Mouse (Mus musculus) stomach, embryonic 15.5 days (tissue): ENCODE measurements around the gene Disc1. TPM values are rescaled to one million over a fixed set of nuclear protein-coding genes. Genes with fewer than 3 reads are reported as not detected.

Source experiments
- ATAC-seq: fragments of 200-750 bp; cut with Nextera tagmentation; 2 replicates; pipeline ENCODE4 v1.8.0; 2017; ENCODE audit warnings: low read depth, moderate number of reproducible peaks, moderate TSS enrichment; ENCODE audit not compliant: insufficient read depth, low FRiP score
- H3K27ac ChIP-seq: fragments of 300-500 bp; sonication (generic); 2 replicates; pipeline ENCODE4 v1.5.1; 2015; ENCODE audit warnings: mild to moderate bottlenecking, inconsistent platforms
- H3K27me3 ChIP-seq: fragments of 300-500 bp; sonication (generic); replicated peaks from 2 replicates; pipeline ENCODE4 v1.6.1; 2015; ENCODE audit warnings: inconsistent platforms
- H3K36me3 ChIP-seq: fragments of 300-500 bp; sonication (generic); 2 replicates; pipeline ENCODE4 v1.6.1; 2015; ENCODE audit warnings: inconsistent platforms
- H3K4me1 ChIP-seq: fragments of 300-500 bp; sonication (generic); 2 replicates; pipeline ENCODE4 v1.6.1; 2015; ENCODE audit warnings: inconsistent platforms
- H3K4me2 ChIP-seq: fragments of 300-500 bp; sonication (generic); 2 replicates; pipeline ENCODE4 v1.6.1; 2015; ENCODE audit warnings: mild to moderate bottlenecking, inconsistent platforms
- H3K4me3 ChIP-seq: fragments of 300-500 bp; sonication (generic); replicated peaks from 2 replicates; pipeline ENCODE4 v1.5.1; 2015; ENCODE audit warnings: inconsistent platforms
- H3K9ac ChIP-seq: fragments of 300-500 bp; sonication (generic); 2 replicates; pipeline ENCODE4 v1.6.1; 2015; ENCODE audit warnings: inconsistent platforms
- H3K9me3 ChIP-seq: fragments of 300-500 bp; sonication (generic); 2 replicates; pipeline ENCODE4 v1.6.1; 2016; ENCODE audit warnings: inconsistent platforms
- WGBS: fragments of 180-500 bp; shearing (Covaris S2); methylation state at CpG from one replicate; pipeline ENCODE4 v1.1.7; 2015; 5-methylcytosine and 5-hydroxymethylcytosine counted together
- polyA plus RNA-seq: library from polyadenylated mRNA; unstranded; fragments of >200 nt; fragmentation: Nextera tagmentation; extraction: Ambion mirVana; gene quantifications from 2 replicates; pipeline ENCODE4 v1.2.1, GENCODE M21; 2015

Disc1 gene
- polyA plus RNA-seq, 1 experiment from 2014 or later: 1.7 TPM

GRCm38 (mm10) chr8:125196573-125197094 is 142.6 kb downstream of the Disc1 start:
- no peaks in the 10 kb centered on the region for H3K9me3 ChIP-seq
- no peaks in the 10 kb centered on the region; the same call in 1 of the 2 replicates for H3K36me3 ChIP-seq
- H3K4me1 ChIP-seq: no peaks in the 10 kb centered on the region
- H3K9ac ChIP-seq: no peak overlapping the region
- H3K27me3 ChIP-seq: no peaks in the 10 kb centered on the region
- ATAC-seq: no peak
- 81% methylated on average over 14 of the region's 14 CpGs for WGBS
- no peak overlapping the region for H3K27ac ChIP-seq
- no peak overlapping the region for H3K4me3 ChIP-seq
- no peak overlapping the region for H3K4me2 ChIP-seq

DNA sequence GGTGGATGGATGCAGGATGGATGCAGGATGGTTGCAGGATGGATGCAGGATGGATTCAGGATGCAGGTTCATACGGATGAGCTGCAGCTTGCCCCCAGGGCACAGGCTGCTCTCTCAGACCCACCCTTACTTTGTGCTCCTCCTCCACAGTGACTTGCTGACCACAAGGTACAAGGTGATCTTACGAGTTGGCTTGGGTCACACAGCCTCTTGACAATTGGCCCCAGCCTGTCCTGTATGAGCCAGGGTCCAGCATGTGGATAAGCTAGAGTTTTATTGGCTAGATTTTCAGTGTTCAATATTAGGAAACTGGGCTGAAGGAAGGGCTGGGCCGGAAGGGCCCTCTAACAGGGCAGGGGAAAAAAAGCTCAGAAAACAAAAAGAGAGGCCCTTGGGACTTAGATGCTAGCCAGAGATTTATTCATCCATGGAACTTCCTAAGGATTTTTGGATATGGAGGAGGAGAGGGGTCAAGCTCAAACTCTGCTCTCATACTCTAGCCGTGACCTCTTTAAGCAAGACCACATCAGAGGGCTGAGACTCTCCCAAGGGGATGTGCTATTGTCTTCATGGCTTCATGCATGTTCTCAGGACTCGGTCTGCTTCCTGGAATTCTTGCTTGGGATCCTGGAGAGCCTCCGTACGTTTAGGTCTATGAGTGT is 143.5 kb downstream of the Disc1 start:
- no peak overlapping the region for H3K4me3 ChIP-seq
- no peak overlapping the region for H3K27ac ChIP-seq
- H3K4me1 ChIP-seq: no peaks in the 10 kb centered on the region
- no peaks in the 10 kb centered on the region; the same call in 1 of the 2 replicates for H3K36me3 ChIP-seq
- H3K9me3 ChIP-seq: no peaks in the 10 kb centered on the region
- no peaks in the 10 kb centered on the region for H3K27me3 ChIP-seq
- no peak overlapping the region for H3K4me2 ChIP-seq
- no peak overlapping the region for H3K9ac ChIP-seq
- WGBS: 78% methylated on average over 7 of the region's 7 CpGs
- no peak for ATAC-seq

- Histone ChIP-seq H3K27ac (peak overlapping the region; percentile 44; the same call in 1 of the 2 replicates), H3K4me3 (no peak overlapping the region), H3K4me1 (no peaks in the 10 kb centered on the region), H3K4me2 (no peak overlapping the region), H3K27me3 (no peaks in the 10 kb centered on the region), H3K9me3 (no peaks in the 10 kb centered on the region), H3K9ac (no peak overlapping the region), H3K36me3 (no peaks in the 10 kb centered on the region; the same call in 1 of the 2 replicates)
- no peak for ATAC-seq
- WGBS: 69% methylated on average over 9 of the region's 9 CpGs
Observed at GRCm38 (mm10) chr8:125198420-125199196, 144.6 kb downstream of the Disc1 start.

DNA sequence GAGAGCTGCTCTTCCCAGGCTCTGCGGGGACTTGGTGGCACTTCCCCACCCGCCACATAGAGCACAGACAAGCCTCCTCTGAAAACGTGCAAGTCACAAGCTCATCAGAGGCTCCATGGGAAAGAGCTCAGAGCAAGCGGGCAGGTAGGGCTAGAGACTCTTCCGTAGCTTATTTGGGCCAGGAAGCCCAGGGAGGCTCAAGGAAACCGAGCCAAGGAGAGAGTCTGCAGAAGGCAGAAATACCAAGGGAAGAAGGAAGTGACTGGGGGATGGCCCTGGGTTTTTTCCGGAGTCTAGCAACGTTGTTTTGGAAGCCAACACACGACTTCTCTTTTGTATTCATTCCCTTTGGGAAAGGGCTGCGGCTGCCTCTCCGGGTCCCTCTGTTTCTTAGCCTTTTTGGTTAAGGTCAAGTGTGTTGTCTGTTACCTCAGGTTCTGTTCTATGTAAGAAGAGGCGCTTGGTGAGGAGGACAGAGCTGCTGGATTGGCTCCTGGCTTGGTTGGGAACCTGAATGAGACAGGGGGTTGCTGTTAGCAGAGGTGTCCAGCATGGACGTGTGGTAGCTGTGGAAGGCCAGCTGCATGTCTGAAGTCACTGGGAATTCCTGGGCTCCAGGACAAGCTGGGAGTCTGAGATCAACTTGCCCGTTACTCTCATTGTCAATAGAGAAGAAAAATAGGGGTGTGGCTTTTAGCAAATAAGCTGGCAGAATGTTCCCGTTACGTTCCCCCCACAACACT is 145.4 kb downstream of the Disc1 start:
- H3K9me3 ChIP-seq: no peaks in the 10 kb centered on the region
- no peaks in the 10 kb centered on the region for H3K4me1 ChIP-seq
- H3K4me3 ChIP-seq: no peak overlapping the region
- H3K4me2 ChIP-seq: no peak overlapping the region
- 0 out of 2 replicates have a peak overlapping the region, but pooled peaks have one; percentile 44 for H3K27ac ChIP-seq
- no peak overlapping the region for H3K9ac ChIP-seq
- no peak for ATAC-seq
- 62% methylated on average over 16 of the region's 16 CpGs for WGBS
- no peaks in the 10 kb centered on the region; the same call in 1 of the 2 replicates for H3K36me3 ChIP-seq
- H3K27me3 ChIP-seq: no peaks in the 10 kb centered on the region

DNA sequence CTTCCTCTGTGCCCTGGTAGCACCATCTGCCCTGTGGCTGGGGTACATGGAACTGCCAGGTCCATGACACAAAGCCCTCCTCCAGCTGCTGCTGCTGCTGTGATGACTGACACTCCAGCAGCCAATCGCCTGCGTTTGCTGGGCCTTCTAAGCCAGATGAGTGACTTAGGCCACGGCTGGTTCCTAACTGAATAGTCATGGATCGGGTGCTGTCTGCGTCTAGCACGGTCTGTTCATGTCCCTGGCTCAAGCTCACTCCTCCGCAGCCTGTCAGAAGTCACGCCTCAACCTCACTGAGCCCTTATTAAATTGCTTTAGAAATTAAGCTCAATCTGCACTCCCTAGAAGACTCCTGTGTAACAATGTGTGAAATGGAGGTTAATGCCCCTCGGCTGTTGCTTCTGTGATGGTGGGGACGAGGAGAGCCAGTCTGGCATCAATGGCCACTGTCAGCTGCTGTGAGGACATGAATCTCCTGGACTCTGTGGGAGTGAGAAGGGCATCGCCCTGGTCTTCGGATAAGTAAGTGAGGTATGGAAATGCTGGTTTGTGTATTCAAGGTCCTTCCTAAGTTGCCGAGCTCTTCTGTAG is 146.4 kb downstream of the Disc1 start:
- H3K9ac ChIP-seq: no peak overlapping the region
- H3K27ac ChIP-seq: no peak overlapping the region
- no peak overlapping the region for H3K4me2 ChIP-seq
- WGBS: 81% methylated on average over 13 of the region's 13 CpGs
- no peak overlapping the region for H3K4me3 ChIP-seq
- H3K4me1 ChIP-seq: no peaks in the 10 kb centered on the region
- no peaks in the 10 kb centered on the region for H3K9me3 ChIP-seq
- ATAC-seq: no peak
- H3K27me3 ChIP-seq: no peaks in the 10 kb centered on the region
- no peaks in the 10 kb centered on the region; the same call in 1 of the 2 replicates for H3K36me3 ChIP-seq

- no peak for ATAC-seq
- Histone ChIP-seq H3K27ac (no peak overlapping the region), H3K9me3 (no peaks in the 10 kb centered on the region), H3K4me3 (no peak overlapping the region), H3K4me2 (no peak overlapping the region), H3K9ac (no peak overlapping the region), H3K27me3 (no peaks in the 10 kb centered on the region), H3K4me1 (no peaks in the 10 kb centered on the region), H3K36me3 (no peaks in the 10 kb centered on the region; the same call in 1 of the 2 replicates)
- WGBS: 59% methylated on average over 6 of the region's 6 CpGs
Observed at GRCm38 (mm10) chr8:125201650-125202049, 147.7 kb downstream of the Disc1 start.

DNA sequence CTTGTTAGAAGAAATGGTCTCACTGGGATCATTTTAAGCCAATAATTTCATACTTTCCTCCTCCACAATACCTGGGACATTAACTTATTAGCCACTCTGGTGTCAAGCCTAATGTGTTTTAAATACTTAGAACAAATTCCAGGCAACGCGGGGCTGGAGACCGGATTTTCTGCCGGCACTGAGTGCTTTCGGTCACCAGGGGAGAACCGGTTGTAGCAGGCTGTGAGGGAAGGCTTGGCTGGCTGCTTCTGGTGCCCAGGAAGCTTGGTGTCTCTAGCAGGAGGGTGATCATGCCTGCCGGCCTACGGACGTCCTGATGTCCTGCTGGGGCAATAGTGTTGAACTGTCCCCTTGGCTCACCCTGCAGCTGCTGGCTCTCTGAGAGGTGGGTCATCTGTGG is 149.0 kb downstream of the Disc1 start:
- 70% methylated on average over 9 of the region's 9 CpGs for WGBS
- Histone ChIP-seq H3K27ac (no peak overlapping the region), H3K9ac (no peak overlapping the region), H3K4me2 (no peak overlapping the region), H3K4me3 (no peak overlapping the region), H3K9me3 (no peaks in the 10 kb centered on the region), H3K36me3 (no peaks in the 10 kb centered on the region), H3K4me1 (no peaks in the 10 kb centered on the region), H3K27me3 (no peaks in the 10 kb centered on the region)
- no peak for ATAC-seq

- WGBS: 93% methylated on average over 4 of the region's 4 CpGs
- no peak for ATAC-seq
- Histone ChIP-seq H3K4me1 (no peaks in the 10 kb centered on the region), H3K4me2 (no peak overlapping the region), H3K4me3 (no peak overlapping the region), H3K27me3 (no peaks in the 10 kb centered on the region), H3K9ac (no peak overlapping the region), H3K27ac (no peak overlapping the region), H3K9me3 (no peaks in the 10 kb centered on the region), H3K36me3 (no peaks in the 10 kb centered on the region)
Observed at GRCm38 (mm10) chr8:125205556-125205955, 151.6 kb downstream of the Disc1 start.

DNA sequence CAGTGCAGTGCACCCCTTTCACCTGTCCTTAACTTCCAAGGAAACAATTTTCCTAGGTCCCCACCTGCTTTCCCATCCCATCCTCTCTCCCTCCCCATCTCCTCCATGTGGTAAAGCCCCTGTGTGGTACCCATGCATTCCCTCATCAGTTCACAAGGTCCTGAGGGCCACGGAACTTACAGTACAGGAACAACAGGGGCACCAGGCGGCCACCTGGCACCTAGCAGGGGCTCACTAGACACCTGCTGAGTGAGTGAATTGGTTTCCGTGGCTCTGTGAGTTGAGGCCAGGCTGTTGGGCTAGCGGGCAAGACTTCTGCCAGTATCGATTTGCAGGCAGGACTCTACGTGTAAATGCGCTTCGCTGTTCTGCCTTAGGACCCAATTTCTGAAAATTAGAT is 152.4 kb downstream of the Disc1 start:
- H3K27me3 ChIP-seq: no peaks in the 10 kb centered on the region
- ATAC-seq: no peak
- no peaks in the 10 kb centered on the region for H3K4me1 ChIP-seq
- no peak overlapping the region for H3K4me3 ChIP-seq
- 76% methylated on average over 8 of the region's 8 CpGs for WGBS
- no peaks in the 10 kb centered on the region for H3K9me3 ChIP-seq
- no peak overlapping the region for H3K27ac ChIP-seq
- H3K9ac ChIP-seq: no peak overlapping the region
- no peaks in the 10 kb centered on the region for H3K36me3 ChIP-seq
- no peak overlapping the region for H3K4me2 ChIP-seq

DNA sequence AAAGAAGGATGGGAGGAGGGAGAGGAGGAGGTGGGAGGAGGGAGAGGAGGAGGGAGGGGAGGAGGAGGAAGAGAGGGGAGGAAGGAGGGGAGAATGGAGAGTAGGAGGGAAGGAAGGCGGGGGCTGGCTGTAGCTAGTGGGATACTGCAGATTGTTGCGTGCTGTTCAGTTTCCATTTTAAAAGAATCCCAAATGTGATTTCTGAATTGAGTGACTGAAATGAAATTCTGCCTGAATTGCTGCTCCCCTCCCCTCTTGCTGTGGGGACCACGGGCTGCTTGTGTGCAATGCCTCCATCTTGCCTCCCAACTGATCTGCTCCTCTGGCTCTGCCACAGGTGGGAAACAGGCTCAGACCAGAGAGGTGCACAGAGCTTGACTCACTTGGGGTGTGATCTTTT is 153.0 kb downstream of the Disc1 start:
- no peak for ATAC-seq
- no peak overlapping the region for H3K27ac ChIP-seq
- H3K4me1 ChIP-seq: no peaks in the 10 kb centered on the region
- no peak overlapping the region for H3K4me3 ChIP-seq
- WGBS: 69% methylated on average over 3 of the region's 3 CpGs
- H3K4me2 ChIP-seq: no peak overlapping the region
- H3K9me3 ChIP-seq: no peaks in the 10 kb centered on the region
- no peaks in the 10 kb centered on the region for H3K36me3 ChIP-seq
- no peaks in the 10 kb centered on the region for H3K27me3 ChIP-seq
- no peak overlapping the region for H3K9ac ChIP-seq

GRCm38 (mm10) chr8:125212619-125213167 is 158.7 kb downstream of the Disc1 start:
- H3K36me3 ChIP-seq: no peaks in the 10 kb centered on the region
- 55% methylated on average over 13 of the region's 13 CpGs for WGBS
- no peak overlapping the region for H3K9ac ChIP-seq
- no peak overlapping the region for H3K27ac ChIP-seq
- no peak overlapping the region for H3K4me3 ChIP-seq
- H3K9me3 ChIP-seq: no peaks in the 10 kb centered on the region
- no peak for ATAC-seq
- 0 out of 2 replicates have a peak, but pooled peaks cover 2% of the 10 kb centered on the region for H3K4me1 ChIP-seq
- no peaks in the 10 kb centered on the region for H3K27me3 ChIP-seq
- H3K4me2 ChIP-seq: no peak overlapping the region
